Mouse (Mus musculus): ENCODE results near the gene Tsen2. TPM values are rescaled to one million over a fixed set of nuclear protein-coding genes. Genes with fewer than 3 reads are reported as not detected.

The Tsen2 gene
- polyA plus RNA-seq, 1 experiment from 2014 or later: 27.7 TPM

DNA sequence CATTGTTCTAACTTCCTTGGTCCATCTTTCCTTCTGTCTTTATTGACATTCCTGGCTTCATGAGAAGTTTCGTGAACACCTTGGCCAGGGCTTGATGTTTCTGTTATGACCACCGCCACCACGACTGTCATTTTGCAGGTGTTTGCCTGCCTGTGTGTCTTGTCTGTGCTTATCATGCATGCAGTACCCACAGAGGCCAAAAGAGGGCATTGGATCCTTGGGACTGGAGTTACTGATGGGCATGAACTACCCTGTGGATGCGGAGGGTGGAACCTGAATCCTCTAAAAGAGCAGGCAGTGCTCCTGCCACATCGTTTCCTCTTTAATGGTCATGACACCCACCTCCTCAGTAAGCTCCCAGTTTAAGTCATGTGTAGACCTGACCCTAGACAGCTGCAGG is 1.8 kb downstream of the Tsen2 start:
- Histone ChIP-seq H3K4me3 (ENCODE audit: low read depth, low read length) (no peak overlapping the region), H3K4me1 (ENCODE audit: control insufficient read depth, insufficient read depth, low read length) (no peaks in the 10 kb centered on the region), H3K4me2 (replicated peaks; ENCODE audit: low read depth, low read length) (no peak overlapping the region), H3K36me3 (ENCODE audit: control insufficient read depth, insufficient read depth, low read length) (peaks cover 13% of the 10 kb centered on the region), H3K27me3 (ENCODE audit: control insufficient read depth, insufficient read depth, low read length) (no peaks in the 10 kb centered on the region), H3K9ac (replicated peaks; ENCODE audit: low read depth, low read length) (no peak overlapping the region), H3K9me3 (ENCODE audit: control insufficient read depth, low read depth, low read length) (no peaks in the 10 kb centered on the region), H3K27ac (ENCODE audit: low read length) (no peak overlapping the region)
- no peak for ATAC-seq (ENCODE audit: insufficient number of reproducible peaks, insufficient read depth, low FRiP score, low read depth)
- 78% methylated on average over 5 of the region's 5 CpGs for WGBS

DNA sequence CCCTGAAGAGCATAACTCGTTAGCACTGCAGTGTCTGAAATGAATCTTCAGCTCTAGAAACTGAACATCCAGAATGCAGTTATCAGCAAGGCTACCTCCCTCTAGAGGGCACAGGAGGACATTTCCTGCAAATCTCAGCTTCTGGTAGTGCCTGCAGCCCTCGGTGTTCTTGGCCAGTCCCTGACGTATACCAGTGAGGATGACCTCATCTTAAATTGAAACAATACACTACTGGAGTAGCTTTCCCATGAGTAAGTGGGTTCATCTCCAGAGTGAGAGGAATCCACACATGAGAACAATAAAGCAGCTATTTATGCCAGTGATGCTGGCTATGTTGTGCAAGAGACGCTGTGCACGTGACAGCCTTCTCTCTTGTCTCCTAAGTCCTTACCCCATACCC is 11.0 kb downstream of the Tsen2 start:
- Histone ChIP-seq H3K9ac (replicated peaks; ENCODE audit: low read depth, low read length) (no peak overlapping the region), H3K4me1 (ENCODE audit: control insufficient read depth, insufficient read depth, low read length) (no peaks in the 10 kb centered on the region), H3K4me3 (ENCODE audit: low read depth, low read length) (no peak overlapping the region), H3K36me3 (ENCODE audit: control insufficient read depth, insufficient read depth, low read length) (peaks cover 22% of the 10 kb centered on the region), H3K27me3 (ENCODE audit: control insufficient read depth, insufficient read depth, low read length) (no peaks in the 10 kb centered on the region), H3K4me2 (replicated peaks; ENCODE audit: low read depth, low read length) (no peak overlapping the region), H3K27ac (ENCODE audit: low read length) (no peak overlapping the region), H3K9me3 (ENCODE audit: control insufficient read depth, low read depth, low read length) (no peaks in the 10 kb centered on the region)
- no peak for ATAC-seq (ENCODE audit: insufficient number of reproducible peaks, insufficient read depth, low FRiP score, low read depth)
- whole genome bisulfite sequencing: 73% methylated on average over 5 of the region's 5 CpGs

DNA sequence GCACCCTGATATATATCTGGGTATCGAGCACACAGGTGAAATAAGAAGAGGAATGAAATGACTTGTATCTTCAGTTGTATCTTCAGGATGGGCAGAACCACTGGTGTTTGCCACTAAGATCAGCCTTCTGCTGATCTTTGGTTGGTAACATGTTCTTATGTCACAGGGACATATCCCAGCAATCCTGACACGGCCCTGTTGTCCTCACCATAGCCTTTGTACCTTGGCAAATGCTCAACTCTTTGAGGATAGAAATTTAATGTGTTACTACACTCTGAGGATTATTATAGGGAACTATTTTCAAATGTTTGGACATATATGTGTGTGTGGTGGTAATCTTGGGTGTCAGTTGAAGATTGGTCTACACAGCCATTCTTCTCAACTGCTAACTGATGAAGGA is 13.7 kb downstream of the Tsen2 start:
- WGBS: 89% methylated on average over 2 of the region's 2 CpGs
- Histone ChIP-seq H3K27ac (ENCODE audit: low read length) (no peak overlapping the region), H3K9ac (replicated peaks; ENCODE audit: low read depth, low read length) (no peak overlapping the region), H3K4me3 (ENCODE audit: low read depth, low read length) (no peak overlapping the region), H3K36me3 (ENCODE audit: control insufficient read depth, insufficient read depth, low read length) (peaks cover 20% of the 10 kb centered on the region), H3K4me2 (replicated peaks; ENCODE audit: low read depth, low read length) (no peak overlapping the region), H3K4me1 (ENCODE audit: control insufficient read depth, insufficient read depth, low read length) (no peaks in the 10 kb centered on the region), H3K9me3 (ENCODE audit: control insufficient read depth, low read depth, low read length) (no peaks in the 10 kb centered on the region), H3K27me3 (ENCODE audit: control insufficient read depth, insufficient read depth, low read length) (no peaks in the 10 kb centered on the region)
- no peak for ATAC-seq (ENCODE audit: insufficient number of reproducible peaks, insufficient read depth, low FRiP score, low read depth)

DNA sequence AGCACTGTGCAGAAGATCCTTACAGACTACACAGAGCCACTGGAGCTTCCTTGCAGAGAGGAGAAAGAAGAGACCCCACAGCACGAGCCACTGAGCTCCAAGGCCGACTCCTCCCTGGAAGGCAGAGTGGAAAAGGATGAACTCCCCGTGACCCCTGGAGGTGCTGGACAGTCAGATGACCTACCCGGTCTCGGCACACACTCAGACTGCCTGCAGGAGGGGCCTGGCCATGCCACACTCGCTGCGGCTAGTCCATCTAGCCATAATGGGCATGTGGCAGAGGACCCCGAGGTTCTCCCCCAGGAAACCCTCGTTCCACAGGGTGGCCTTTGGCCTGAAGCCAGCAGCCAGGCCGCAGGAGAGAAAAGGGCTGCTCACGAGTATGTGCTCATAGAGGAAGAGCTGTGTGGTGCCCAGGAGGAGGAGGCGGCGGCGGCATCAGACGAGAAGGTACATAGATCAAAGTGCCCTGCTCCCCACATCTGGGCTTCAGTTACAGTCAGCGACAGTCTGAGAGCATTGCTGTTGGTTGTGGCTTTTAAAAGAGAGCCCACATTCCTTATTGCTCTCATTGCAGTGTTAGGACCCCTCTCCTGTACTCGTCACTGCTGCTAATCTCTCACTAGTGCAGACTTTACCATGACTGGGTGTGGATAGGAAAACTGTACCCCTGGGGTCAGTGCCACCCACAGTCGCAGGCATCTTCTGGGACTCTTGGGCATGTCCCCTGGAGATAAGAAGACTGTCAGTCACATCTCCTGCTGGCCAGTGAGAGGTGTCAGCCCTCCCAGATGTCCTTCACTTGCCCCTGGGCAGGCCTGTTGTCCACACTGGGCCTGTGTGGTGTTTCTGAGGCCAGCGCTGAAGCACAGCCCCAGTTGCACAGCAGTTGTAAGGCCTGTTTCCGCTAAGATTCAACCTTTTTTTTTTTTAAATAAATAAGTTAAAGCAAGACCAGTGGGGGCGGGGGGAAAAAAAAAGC is 15.5 kb downstream of the Tsen2 start:
- H3K36me3 ChIP-seq (ENCODE audit: control insufficient read depth, insufficient read depth, low read length): peaks cover 18% of the 10 kb centered on the region
- H3K9ac ChIP-seq (replicated peaks; ENCODE audit: low read depth, low read length): no peak overlapping the region
- H3K4me1 ChIP-seq (ENCODE audit: control insufficient read depth, insufficient read depth, low read length): no peaks in the 10 kb centered on the region
- H3K27me3 ChIP-seq (ENCODE audit: control insufficient read depth, insufficient read depth, low read length): no peaks in the 10 kb centered on the region
- H3K4me2 ChIP-seq (replicated peaks; ENCODE audit: low read depth, low read length): no peak overlapping the region
- no peak overlapping the region for H3K4me3 ChIP-seq (ENCODE audit: low read depth, low read length)
- no peak for ATAC-seq (ENCODE audit: insufficient number of reproducible peaks, insufficient read depth, low FRiP score, low read depth)
- WGBS: 50% methylated on average over 21 of the region's 21 CpGs
- H3K9me3 ChIP-seq (ENCODE audit: control insufficient read depth, low read depth, low read length): no peaks in the 10 kb centered on the region
- no peak overlapping the region for H3K27ac ChIP-seq (ENCODE audit: low read length)

DNA sequence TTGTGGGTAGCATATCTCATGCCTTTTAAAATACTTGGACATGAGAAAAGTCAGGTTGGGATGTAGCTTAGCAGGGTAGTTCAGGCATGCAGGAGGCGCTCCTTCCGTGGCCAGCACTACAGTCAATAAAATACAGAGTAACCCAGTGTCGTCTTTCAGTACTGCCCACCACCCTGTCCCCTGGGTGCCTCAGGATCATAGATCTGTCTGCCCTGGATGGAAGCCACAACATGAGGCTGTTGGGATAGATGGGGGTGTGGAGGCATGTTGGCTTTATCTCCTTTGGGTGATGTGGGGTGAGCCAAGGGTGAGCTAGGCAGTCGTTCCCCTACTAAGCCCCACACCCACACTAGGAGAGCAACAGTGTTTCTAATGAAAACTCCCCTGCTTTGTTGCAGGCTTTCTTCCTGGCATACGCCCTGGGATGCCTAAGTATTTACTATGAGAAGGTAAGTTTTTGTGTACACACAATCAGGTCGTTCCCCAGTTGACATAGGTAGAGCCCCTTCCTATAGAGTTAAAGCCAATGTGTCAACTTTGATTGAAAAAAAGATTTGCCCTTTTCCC is 21.1 kb downstream of the Tsen2 start:
- 75% methylated on average over 6 of the region's 6 CpGs for WGBS
- H3K36me3 ChIP-seq (ENCODE audit: control insufficient read depth, insufficient read depth, low read length): peaks cover 31% of the 10 kb centered on the region

DNA sequence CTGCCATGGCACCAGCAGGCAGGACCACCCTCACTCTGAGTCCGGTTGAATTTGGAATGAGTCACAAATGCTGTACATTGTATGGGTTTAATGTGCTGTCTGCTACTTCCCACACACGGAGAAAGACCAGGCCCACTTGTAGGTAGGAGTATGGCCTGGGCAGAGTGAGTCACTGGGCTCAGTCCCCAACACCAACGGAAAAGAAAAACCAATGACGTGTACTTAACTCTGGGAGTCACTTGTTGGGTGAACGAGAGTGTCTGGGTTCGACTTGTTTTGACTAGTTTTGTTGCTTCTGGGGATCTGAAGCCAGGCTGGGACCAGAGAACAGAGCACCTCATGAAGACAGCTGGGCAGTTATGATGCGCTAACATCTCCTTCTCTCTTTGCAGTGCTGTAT is 29.7 kb downstream of the Tsen2 start:
- Histone ChIP-seq H3K27ac (ENCODE audit: low read length) (no peak overlapping the region), H3K4me2 (replicated peaks; ENCODE audit: low read depth, low read length) (no peak overlapping the region), H3K36me3 (ENCODE audit: control insufficient read depth, insufficient read depth, low read length) (peaks cover 30% of the 10 kb centered on the region), H3K9ac (replicated peaks; ENCODE audit: low read depth, low read length) (no peak overlapping the region), H3K4me1 (ENCODE audit: control insufficient read depth, insufficient read depth, low read length) (no peaks in the 10 kb centered on the region), H3K4me3 (ENCODE audit: low read depth, low read length) (no peak overlapping the region), H3K27me3 (ENCODE audit: control insufficient read depth, insufficient read depth, low read length) (no peaks in the 10 kb centered on the region), H3K9me3 (ENCODE audit: control insufficient read depth, low read depth, low read length) (no peaks in the 10 kb centered on the region)
- WGBS: 89% methylated on average over 7 of the region's 7 CpGs
- ATAC-seq (ENCODE audit: insufficient number of reproducible peaks, insufficient read depth, low FRiP score, low read depth): no peak

More for the DNA sequence above, 21.1 kb downstream of the Tsen2 start:
- H3K4me3 ChIP-seq (ENCODE audit: low read depth, low read length): no peak overlapping the region
- no peak overlapping the region for H3K9ac ChIP-seq (replicated peaks; ENCODE audit: low read depth, low read length)
- H3K4me1 ChIP-seq (ENCODE audit: control insufficient read depth, insufficient read depth, low read length): no peaks in the 10 kb centered on the region
- H3K9me3 ChIP-seq (ENCODE audit: control insufficient read depth, low read depth, low read length): peaks cover 5% of the 10 kb centered on the region; the same call in 1 of the 2 replicates
- H3K27ac ChIP-seq (ENCODE audit: low read length): no peak overlapping the region
- H3K4me2 ChIP-seq (replicated peaks; ENCODE audit: low read depth, low read length): no peak overlapping the region
- no peaks in the 10 kb centered on the region for H3K27me3 ChIP-seq (ENCODE audit: control insufficient read depth, insufficient read depth, low read length)
- ATAC-seq (ENCODE audit: insufficient number of reproducible peaks, insufficient read depth, low FRiP score, low read depth): no peak

DNA sequence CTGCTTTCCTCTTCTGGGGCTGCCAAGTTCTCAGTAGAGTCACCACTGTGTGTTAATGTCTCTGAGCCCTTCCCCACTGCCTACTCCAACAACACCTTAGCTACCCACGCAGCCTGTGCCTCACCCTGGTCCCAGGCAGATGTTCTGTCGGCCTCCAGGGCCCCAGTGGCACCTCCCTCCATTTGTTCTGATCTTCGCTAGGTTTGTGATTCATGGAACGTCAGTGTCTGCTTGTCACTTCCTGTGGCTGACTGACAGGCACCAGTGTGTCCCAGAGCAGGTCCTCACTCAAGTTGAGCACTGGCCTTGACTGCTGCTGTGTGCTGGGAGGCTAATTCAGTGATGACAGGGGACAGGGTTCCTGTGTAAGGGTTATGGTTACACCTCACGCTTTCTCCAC is 32.9 kb downstream of the Tsen2 start:
- no peak overlapping the region for H3K9ac ChIP-seq (replicated peaks; ENCODE audit: low read depth, low read length)
- no peaks in the 10 kb centered on the region for H3K27me3 ChIP-seq (ENCODE audit: control insufficient read depth, insufficient read depth, low read length)
- H3K4me1 ChIP-seq (ENCODE audit: control insufficient read depth, insufficient read depth, low read length): no peaks in the 10 kb centered on the region
- no peak overlapping the region for H3K4me2 ChIP-seq (replicated peaks; ENCODE audit: low read depth, low read length)
- no peak overlapping the region for H3K27ac ChIP-seq (ENCODE audit: low read length)
- no peak overlapping the region for H3K4me3 ChIP-seq (ENCODE audit: low read depth, low read length)
- no peak for ATAC-seq (ENCODE audit: insufficient number of reproducible peaks, insufficient read depth, low FRiP score, low read depth)
- peaks cover 25% of the 10 kb centered on the region for H3K36me3 ChIP-seq (ENCODE audit: control insufficient read depth, insufficient read depth, low read length)
- no peaks in the 10 kb centered on the region for H3K9me3 ChIP-seq (ENCODE audit: control insufficient read depth, low read depth, low read length)
- 80% methylated on average over 5 of the region's 5 CpGs for WGBS

DNA sequence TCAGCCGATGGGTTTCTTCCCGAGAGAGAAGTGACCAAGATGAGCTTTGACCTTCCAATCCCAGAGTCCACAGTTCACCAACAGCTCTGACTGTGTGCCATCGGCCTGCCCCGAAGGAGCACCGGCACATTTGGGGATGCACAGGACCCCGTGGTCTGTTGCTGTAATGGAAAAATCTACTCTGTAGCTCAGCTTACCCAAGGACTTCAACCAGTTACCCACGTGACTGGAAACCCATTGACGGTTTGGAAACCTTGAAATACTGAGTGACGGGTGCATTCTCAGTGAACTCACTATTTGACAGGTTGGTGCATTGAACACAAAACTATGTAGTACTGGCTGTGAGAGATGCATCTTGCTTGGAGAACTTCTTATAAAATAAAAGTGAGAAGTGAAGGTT is 33.5 kb downstream of the Tsen2 start:
- no peaks in the 10 kb centered on the region for H3K9me3 ChIP-seq (ENCODE audit: control insufficient read depth, low read depth, low read length)
- WGBS: 92% methylated on average over 9 of the region's 9 CpGs
- ATAC-seq (ENCODE audit: insufficient number of reproducible peaks, insufficient read depth, low FRiP score, low read depth): no peak

More for the DNA sequence above, 33.5 kb downstream of the Tsen2 start:
- Histone ChIP-seq H3K4me1 (ENCODE audit: control insufficient read depth, insufficient read depth, low read length) (no peaks in the 10 kb centered on the region), H3K4me2 (replicated peaks; ENCODE audit: low read depth, low read length) (no peak overlapping the region), H3K27me3 (ENCODE audit: control insufficient read depth, insufficient read depth, low read length) (no peaks in the 10 kb centered on the region), H3K27ac (ENCODE audit: low read length) (no peak overlapping the region), H3K4me3 (ENCODE audit: low read depth, low read length) (no peak overlapping the region), H3K36me3 (ENCODE audit: control insufficient read depth, insufficient read depth, low read length) (peaks cover 25% of the 10 kb centered on the region), H3K9ac (replicated peaks; ENCODE audit: low read depth, low read length) (no peak overlapping the region)
